Mouse (Mus musculus) gastrocnemius, adult 18-20 months (tissue): ENCODE measurements around the gene Pou4f1. TPM values are rescaled to one million over a fixed set of nuclear protein-coding genes. Genes with fewer than 3 reads are reported as not detected.

Experiments used
- DNase-seq: peaks from one replicate; pipeline ENCODE4 v3.0.0; 2021; ENCODE audit warnings: low spot score
- total RNA-seq, 2 experiments: library from RNA; stranded (reverse); gene quantifications; 2 replicates each; pipeline ENCODE4 v1.2.3; 2021

The Pou4f1 gene
- total RNA-seq, 2 experiments from 2014 or later, result 1.3 to 1.4 TPM

DNA sequence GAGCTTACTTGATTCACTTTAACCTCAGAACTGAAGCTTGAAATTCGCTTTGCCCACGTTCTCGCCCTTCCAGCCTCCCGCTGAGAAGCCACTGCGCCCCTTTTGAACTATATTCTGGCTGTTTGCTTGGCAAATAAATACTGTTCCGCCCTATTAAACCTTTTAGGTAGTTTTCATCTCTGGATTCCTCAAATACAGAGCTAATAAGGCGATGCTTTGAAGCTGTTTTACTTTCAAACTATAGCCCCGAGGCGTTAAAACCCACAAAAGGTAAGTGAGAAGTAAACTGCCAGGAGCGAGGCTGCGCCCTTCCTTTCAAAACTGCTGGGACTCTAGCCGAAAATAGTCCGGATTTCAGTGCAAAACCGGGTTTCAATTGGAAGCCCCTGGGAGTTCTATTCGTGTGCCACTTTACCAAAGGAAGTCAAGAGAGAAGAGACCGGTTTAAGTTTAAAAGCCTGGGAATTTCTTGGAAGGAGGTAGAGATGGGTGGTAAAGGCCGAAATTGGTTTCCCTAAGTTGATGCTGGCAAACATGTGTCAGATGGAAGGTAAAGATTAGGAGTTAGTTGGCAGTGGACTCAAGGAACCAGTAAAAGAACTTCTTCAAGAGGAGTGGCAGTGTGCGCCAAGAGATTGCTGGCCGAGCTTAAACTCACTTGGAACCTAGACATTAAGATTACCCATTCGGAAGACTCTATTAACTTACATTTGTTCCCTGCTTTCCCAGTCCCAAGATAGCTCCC, 9.7 kb downstream of the Pou4f1 start:
- DNase-seq, result no peak

DNA sequence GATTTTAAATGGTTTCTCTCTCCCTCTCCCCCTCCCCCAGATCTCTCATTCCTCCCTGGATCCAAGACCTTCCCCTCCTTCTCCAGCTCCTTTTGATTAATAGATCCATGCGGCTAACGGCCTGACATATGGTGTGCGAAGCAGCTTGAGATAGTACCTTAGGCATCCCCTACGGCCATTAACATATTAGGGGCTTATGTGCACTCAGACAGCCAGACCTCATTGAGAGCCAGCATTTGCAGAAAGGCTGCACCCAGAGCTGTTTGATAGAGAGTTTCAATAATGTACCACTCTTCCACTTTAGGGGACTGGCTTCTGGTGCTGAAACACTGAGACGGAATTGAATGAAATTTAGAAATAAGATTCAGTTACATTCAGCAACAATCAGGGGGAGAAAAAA, 10.8 kb downstream of the Pou4f1 start:
- DNase-seq, result no peak

DNA sequence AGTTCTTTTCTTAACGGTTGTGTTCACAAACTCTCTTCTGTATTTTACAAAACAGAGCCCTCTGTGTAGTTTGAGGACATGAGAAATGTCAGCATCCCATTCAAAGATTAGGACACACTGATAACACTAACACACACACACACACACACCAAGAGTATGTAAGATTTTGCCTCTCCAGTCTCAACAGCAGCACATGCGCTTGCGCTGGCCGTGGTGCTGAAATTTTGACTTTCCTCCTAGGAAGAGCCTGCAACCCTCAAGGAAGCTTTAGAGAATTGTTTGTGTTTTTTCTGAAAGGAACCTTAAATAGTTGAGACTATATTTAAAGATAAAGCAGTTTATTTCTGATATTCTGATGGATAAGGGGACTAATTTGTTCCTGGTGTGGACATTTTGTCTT, 14.0 kb downstream of the Pou4f1 start:
- DNase-seq, result no peak

DNA sequence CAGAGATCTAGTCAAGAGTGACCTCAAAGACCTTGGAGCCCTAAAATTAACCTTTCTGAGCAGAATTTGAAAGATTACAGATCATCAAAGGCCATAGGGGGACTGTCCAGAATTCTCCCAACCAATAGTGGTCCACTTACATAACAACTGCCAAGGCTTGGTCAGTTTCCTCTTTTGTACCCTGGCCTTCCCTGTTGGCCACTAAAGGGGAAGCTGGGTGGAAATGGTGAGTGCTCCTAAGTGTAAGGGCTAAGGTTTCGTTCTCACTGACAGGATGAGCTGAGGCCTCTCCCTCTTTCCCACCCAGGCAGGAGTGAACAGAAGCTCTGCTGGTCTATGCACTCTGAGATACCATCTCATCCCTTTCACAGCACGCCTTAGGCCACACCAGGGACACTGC, 33.5 kb downstream of the Pou4f1 start:
- DNase-seq, result no peak

DNA sequence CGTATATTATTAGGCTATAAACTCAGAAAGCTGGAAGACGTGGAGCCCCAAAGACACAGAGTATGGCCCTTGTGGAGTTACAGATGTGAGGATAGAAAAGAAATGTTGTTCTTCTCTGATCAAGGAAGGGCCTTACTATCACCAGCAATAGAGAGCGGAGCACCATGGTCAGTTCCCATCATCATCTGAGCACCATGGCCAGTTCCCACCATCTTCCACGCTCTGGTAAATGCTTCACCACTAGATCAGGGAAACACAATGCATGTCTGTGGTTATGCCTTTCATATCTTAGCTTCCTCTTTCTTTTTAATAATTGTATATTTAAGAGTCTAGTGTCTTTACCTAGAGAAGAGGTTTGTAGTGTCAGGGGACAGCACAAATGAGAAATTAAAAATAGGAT, 37.0 kb downstream of the Pou4f1 start:
- DNase-seq, result no peak

DNA sequence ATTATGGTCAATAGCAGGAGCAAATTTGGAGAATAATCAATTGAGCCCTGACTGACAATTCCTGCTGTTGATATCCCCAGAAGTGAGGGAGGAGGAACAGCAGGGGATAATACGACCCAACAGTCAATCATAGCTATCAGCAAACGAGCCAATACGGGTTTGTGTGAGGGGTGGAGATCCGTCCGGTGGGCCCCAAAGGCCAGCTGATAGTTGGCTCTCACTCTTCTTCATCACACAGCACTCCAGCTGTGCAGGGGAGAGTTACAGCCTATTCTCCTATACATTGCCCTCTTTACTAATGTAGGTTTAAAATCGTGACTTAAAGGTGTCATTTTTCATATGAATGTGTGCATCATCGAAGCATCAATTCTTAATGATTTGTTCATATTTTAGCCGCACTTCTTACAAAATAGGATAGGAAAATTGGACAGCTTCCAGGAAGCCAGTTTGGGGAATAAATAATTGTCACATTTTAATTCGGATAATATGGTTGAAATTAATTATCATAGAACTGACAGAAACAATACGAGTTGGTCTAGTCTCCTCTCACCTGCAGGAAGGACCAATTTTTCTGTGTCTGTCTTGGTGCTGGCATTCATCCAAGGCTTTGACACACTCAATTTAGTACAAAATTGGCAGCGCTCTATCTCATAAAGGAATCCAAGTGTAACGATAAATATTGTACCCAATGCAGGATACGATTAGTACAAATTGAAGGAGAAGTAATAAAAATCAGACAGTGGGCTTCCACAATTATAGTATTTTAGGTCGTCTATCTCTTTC, 43.9 kb downstream of the Pou4f1 start:
- no peak for DNase-seq

Other genes with a start within 250 kb of the Pou4f1 start
- gene Rnf219, start 54.6 kb upstream of the Pou4f1 start, total RNA-seq, result 1 to 10 TPM; 2.5 to 2.7 TPM